Mouse (Mus musculus) thymus, adult 2 months (tissue): ENCODE measurements at regions not wholly inside any gene's neighbourhood (a gene's known extent, or its start where the extent isn't known, plus 50 kb on each side); places are given as distances from the start of the nearest gene placed in this dataset.

Experiments used
- CTCF ChIP-seq: fragments of 200-500 bp; IDR thresholded peaks from 2 replicates; pipeline ENCODE4 v1.5.1; 2012; ENCODE audit warnings: mild to moderate bottlenecking, control low read depth, low read length, moderate library complexity, borderline replicate concordance; ENCODE audit not compliant: control insufficient read depth, poor library complexity, insufficient read depth; ENCODE audit errors: extremely low read depth
- POLR2A ChIP-seq: fragments of 200-500 bp; IDR thresholded peaks from 2 replicates; pipeline ENCODE4 v1.6.1; 2012; ENCODE audit warnings: mild to moderate bottlenecking, low read length, control low read depth, moderate library complexity; ENCODE audit not compliant: control insufficient read depth, poor library complexity, insufficient read depth; ENCODE audit errors: extremely low read depth

- TF ChIP-seq POLR2A (no peak), CTCF (no peak)
Measured at GRCm38 (mm10) chr16:9408196-9408595, 578.3 kb downstream of the 1810013L24Rik start.
